Mouse (Mus musculus) urinary bladder, adult 18-20 months (tissue): Measurements from ENCODE around the gene Mob3b.

Experiments
- DNase-seq, 2 experiments: peaks; one replicate each; pipeline ENCODE4 v3.0.0; 2022; ENCODE audit warnings: low spot score in 2 of 2, mixed read lengths in 2 of 2

The Mob3b gene

DNA sequence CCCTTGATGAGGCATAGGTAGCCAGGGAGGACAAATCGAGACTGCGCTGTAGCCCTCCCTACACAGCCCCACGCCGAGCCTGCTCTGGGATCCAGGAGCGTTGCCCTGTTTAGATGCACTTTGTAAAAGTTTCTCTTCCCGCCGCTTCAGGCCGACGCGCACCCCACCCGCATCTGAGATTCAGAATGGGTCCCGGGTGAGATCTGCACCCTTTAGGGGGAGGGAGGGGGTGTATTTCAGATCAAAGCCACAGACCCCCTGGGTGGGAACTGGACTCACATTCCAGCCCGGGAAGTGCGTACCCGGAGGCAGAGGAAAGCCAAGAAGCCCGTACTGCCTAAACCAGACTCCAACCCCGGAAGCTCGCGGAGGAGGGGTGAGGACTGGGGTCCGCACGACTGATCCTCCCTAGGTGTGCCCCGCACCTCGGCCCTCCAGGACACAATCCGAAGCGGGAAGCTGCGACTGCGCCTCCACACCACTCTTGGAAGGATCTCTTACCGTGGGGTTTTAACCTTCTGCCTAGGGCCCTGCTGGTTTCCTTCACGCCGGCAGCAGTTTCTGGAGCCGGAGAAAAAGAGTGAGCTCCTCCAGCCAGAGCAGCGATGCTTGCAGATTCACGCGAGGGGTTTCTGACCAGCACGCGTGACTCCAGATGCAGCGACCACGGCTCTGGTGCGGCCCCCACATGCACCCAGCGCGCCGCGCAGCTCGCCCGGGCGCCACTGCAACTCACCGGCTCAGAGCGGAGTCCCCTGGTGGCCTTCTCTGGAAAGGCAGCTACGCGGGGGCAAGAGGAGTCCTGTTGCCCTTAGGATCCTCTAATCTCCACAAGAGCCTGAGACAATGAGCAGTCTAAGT, at the start of gene Mob3b:
Gene Mob3b, minus strand, starts transcription at position 734 of the 861 bp plus-strand sequence.
- DNase-seq = peak; percentile 80 to 88

DNA sequence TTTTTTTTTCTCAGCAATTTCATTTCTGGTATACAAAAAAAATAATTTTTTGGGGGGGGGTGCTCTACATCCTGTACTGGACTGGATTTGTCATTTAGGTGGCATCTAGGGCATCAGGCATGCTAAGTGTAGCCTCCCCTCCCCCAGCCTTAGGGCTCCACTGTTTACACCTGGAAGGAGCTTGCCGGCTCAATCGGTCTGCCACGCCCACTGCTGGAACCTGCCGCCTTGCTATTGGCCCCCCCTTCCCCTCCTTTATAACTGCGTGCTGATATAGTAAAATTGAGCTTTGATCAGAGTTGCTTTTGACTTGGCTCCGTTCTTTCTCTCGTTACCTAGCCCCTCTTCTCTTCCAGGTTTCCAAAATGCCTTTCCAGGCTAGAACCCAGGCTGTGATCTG, 47.4 kb upstream of the Mob3b start:
- DNase-seq = no peak

DNA sequence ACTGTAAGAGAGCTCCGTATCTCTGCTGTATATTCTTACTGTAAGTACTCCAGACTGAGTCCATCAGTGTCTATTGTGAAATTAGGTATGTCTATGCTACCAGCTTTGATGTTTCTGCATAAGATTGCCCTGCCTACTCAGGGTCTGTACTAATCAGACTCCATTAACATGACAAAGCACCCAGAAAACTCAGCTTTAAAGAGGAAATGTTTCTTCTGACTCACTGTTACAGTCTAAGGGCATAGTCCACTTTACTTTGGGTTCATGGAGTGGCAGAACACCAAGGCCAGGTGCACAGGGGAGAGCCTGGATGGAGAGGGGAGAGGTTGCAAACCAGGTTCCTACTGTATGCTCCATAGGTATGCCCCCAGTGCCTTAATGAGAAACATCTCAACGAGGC, 46.4 kb upstream of the Mob3b start:
- DNase-seq = no peak

DNA sequence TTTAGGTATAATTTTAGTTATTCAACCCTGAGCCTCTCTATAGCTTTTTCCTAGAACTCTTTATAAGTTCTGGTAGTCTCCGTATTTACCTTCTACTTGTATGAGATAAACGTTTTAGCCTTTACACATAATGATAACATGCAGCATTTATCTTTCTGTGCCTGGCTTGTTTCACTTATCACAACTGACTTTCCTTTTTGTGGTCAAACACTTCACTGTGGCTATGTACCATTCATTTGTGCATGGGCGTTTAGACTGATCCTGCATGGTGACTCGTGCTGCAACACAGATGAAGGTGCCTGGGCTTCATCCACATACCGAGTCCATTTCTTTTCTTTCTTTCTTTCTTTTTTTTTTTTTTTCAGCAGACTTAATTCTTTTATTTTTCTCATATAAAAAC, 44.4 kb upstream of the Mob3b start:
- DNase-seq = no peak

DNA sequence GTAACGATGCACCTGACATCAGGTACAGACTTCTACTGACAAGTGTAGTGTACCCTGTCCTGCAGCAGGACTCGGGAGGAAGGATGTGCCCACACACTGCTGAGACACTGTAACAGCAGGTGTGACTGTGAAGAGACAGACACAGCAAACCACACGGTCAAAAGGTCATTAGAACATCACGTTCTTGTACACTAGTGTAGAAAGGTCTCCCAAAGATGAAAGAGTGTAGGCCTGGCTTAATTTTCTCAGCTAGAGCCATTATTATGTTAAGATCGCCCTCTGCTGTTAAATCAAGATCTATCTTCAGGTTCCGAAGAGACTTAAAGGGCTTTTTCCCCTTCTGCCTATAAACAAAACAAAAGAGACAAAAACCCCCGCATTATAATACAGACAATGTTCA, 35.4 kb upstream of the Mob3b start:
- DNase-seq = no peak

DNA sequence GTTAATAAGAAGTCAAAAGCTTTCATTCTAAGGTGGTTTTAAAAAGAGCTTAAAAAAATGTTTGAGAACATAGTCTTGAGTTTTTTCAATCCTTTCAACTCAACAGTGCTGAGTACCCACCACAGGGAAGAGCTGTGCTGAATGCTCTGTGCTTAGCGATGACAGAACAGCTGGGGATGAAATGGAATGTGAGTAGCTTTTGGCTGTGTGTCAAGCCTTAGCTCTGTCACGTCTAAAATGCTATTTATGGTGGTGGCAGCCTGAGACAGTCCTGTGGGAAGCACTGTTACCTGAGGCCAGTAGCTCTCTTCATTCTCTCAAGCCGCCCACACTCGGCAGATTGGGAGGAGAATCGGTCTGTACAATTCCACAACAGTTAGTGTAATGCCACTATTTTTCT, 32.5 kb upstream of the Mob3b start:
- DNase-seq = no peak

DNA sequence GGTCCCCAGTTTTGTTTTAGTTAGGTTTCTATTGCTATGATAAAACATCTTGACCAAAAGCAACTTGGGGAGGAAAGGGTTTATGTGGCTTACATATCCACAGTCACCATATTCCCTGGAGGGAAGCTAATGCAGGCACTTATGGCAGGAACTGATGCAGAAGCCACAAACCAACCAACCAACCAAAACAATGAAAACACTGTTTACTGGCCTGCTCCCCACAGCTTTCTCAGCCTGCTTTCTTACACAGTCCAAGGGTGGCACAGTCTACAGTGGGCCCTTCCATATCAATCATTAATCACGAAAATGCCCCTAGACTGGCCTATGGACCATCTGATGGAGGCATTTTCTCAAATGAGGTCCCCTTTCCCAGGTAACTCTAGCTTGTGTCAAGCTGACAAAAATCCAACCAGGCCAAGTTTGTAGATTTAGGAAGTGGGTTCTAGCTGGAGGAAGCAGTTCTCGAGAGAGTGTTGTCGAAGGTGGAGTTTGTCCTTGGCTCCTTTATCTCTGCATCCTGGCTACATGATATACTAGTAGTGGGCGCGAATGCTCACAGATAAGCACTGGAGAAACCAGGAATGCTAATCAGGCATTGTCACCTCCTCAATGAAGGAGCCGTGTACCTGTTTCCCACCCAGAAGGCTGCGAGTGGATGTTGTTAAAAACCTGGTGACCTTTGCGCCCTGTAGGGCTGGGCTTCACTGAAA, 30.5 kb upstream of the Mob3b start:
- no peak for DNase-seq

DNA sequence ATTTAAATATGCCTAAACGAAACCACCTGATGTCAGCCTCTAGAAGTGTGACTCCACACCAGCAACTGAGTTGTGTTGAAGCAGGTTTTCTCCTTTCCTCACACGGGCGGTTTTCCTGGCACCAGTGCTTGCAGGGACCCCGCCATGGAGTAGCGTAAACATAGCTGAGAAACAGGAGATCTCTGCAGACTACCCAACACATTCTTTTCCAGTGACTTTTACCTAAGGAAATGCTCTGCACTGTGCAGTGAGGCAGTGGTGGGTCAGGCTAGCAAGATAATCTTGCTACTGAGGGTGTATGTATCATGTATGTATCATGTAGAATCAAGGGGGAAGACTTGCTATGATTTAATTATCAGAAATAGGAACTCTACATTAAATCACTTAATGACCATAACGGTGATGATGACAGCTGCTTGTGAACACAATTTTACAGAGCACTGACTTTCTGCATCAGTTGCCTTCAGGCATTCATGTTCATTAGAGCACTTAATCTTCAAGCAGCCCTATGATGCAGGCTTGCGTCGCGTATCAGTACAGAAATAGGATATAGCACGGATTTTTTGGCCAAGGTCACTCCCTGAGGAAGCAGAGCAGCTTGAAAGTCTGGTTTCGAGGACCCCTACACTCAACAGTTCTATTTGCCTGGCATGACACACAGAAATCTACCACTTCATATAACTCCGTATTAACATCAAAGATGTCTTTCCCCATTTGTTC, 20.8 kb upstream of the Mob3b start:
- no peak for DNase-seq

DNA sequence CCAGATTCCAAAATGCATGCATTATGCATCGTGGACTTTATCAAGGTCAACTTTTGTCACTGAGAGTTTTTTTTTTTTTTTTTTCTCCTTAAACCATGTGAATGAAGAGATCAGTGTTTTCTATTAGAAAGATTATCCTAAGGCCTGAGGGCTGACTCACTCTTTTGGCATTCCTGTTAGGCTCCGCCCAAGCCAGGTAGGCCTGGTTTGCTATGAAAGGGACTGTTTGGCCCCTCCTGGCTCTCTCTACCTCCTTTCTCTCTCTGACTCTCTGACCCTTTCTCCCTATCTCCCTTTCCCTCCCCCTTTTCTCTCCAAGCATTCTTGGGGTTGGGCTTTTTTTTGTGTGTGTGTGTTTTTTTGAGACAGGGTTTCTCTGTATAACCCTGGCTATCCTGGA, 18.3 kb upstream of the Mob3b start:
- DNase-seq = no peak

DNA sequence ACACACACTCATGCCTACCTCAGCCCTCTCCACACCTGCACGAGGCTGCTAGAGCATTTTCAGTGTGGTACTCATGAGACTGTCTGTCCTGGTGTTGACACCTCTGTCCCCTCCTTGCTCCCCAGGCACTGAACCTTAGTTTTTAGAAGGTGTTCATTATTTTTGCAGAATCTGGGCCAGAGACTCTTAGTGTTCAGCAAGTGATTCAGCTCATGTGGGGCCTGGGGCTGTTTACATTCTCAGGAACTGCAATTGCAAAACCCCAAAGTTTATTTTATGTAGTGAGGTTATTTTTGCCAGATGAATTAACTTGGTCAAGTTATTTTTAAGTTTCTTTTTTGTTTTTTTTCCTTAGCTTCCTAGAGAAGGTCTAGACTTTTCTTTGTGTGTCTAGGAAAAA, 16.3 kb upstream of the Mob3b start:
- no peak for DNase-seq

DNA sequence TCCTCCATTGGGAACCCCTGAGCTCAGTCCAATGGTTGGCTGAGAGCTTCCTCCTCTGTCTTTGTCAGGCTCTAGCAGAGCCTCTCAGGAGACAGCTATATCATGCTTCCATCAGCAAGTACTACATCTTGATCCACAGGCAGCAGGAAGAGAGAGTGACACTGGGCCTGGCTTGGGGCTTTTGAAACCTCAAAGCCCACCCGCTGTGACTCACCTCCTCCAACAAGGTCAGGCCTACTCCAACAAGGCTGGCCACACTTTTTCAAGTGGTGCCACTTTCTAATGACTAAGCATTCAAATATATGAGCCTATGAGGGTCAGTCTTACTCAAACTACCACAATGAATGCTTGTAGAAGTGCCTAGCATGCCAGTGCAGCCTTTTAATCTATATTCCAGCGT, 15.2 kb upstream of the Mob3b start:
- no peak for DNase-seq

DNA sequence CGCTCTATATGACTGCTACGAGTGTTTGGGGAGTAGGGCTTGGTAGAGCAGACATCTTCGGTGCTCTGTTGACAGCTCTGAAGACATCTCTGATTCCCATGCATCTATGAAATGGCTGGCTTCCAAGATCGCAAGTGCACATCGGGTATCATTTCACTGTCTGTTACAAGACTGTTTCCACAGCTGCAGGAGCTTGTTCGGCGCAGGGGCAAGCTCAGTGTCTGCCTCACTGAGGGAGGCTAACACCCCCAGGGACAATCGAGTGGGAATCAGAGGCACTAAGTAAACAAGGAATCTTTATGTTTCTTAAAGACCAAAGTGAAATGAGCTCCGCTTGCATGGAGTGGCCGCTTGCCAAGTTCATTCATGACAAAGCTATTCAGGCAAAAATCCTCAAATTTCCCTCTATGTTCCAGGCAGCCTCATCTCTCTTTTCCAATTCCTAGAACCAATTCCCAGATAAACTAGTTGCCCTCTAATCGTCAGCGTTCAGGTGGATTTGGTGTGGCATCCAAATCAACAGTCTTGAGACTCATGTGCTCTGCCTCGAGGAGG, 12.4 kb upstream of the Mob3b start:
- no peak for DNase-seq

DNA sequence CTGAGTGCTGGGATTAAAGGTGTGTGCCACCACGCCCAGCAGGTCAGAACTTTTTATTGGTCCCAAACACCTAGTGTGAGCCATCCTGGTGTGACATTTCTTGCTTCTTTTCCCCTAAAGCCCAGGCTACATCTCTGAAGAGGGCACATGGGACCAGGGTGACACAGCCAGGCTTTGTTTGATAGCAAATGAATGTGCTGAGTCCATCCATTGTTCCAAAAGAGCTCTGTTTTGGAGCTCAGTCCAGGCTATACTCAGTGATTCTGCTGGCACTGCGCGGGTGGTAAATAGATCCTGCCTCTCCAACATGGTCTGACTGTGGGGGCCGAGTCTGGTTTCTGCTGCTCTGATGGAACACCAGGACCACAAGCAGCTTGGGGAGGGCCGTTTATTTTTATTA, 10.6 kb upstream of the Mob3b start:
- DNase-seq = no peak

DNA sequence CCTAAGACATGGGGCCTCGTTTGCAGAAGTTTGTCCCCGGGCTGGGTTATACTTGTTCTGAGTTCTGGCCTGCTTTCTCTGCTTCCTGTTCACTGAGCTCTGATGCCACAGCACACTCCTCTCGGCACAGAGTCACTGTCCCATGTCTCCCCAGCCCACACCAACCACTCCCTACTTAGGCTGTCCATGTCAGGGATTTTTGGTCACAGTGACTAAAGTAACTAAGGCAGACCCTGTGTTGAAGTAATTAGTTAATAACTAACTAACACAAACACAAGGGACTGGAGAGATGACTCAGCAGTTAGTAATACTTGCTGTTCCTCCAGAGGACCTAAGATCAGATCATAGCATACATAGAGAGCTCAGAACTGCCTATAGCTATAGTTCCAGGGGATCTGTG, 8.7 kb upstream of the Mob3b start:
- DNase-seq = no peak

DNA sequence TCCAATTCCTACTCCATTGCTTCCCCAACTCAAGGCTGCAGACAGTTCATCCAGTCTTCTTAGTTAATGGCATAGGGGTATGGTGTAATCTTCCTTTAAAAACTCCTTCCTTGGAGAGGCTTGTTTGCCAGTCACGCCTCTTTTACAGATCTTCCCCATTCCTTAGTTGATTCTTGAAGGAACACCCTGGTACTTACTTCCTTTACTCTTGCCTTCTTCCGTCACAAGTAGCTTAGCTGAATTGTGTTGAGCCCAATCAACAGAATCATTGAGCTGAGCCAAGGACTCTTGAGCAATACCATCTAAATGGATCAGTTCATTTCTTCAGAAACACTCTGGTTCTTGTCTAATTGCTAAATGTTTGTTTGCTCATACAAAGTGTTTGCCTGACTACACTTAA, 8.0 kb upstream of the Mob3b start:
- no peak for DNase-seq

DNA sequence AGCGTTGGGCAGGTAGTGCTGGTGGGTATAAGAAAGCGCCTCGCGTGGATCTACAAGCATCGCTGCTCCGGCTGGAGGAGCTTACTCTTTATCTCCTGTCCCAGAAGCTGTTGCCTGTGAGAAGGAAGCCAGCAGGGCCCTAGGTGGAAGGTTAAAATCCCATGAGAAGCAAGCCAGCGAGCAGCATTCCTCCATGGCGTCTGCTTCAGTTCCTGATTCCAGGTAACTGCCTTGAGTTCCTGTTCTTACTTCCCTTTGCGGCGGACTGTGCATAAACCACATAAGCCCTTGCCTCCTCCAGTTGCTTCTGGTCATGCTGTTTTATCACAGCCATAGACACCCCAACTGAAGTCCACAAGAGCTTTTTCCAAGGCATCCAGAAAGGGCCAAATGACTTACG, 531 bp upstream of the Mob3b start:
- DNase-seq = no peak

DNA sequence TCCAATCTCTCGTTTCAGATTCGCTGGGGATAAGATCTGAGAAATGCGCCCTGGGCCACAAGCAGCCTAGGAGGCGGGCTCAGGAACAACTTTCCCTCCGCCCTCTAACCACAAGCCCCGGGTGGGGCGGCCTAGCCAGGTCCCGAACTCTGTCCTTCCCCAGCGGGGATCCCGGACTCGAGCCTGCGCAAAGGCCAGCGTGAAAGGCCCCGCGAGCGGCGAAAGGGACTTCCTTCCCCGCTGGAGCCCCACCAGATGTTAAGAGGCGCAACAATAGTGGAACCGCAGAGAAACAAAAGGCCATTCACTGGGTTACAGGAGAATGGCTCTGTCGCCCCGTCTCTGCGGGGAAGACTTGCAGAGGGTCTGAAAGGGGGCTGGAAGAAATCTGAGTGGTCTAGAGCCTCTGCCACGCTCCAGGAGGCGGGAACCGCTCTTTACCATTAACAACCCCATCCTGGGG, 1.1 kb downstream of the Mob3b start:
- peak; percentile 76 to 79 for DNase-seq

DNA sequence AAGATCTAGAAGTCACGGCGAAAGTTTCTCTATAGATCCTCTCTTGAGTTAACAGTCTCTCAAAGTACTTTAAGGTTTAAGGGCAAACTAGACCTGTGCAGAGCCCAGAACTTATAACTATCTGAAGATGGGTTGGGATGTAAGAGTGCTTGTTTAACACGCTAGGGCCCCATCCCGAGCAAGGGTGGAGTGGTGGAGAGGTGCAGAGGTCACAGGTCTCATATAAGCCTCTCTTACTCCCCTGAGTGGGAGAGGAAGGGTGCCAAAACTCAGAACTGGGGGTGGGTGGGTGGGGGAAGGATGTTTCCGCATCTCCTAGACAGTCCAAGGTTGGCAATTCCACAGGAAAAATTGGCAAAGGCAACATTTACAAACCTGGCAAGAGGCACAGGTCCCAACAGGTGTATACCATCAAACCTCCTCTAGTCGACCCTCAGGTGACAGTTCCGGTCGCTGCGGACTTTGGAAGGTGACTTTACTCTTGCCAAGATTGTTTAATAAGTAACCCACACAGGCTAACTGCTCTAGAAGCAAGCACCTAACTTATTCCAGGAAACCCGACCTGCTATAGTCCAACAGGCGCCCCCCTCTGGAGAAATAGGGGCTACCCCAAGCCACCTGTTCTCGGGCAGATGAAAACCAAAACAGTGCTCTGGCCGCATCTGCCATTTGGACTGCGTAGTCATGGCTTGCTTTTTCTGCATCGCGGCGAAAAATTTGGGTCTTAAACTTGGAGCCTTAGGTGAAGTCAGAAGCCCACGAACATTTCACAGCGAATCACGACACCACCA, 2.0 kb downstream of the Mob3b start:
- DNase-seq = peak; percentile 41 to 46

DNA sequence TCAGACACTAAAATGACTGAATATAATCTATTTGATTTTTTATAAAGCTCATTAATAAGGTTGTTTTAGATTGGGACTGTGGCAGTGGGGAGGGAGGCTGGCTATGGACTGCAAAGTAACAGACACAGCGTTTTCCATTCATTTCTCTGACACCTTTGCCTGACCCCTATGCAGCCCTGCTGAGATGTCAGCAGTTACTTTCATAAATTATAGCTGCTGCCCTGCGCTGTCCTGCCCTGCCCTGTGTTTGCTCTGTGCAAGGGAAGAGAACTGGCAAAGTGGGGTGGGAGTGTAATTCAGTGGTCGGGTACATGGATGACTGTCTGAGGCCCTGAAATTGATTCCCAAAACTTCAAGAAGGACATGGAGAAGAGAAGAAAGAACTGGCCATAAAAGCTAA, 3.2 kb downstream of the Mob3b start:
- DNase-seq = no peak

DNA sequence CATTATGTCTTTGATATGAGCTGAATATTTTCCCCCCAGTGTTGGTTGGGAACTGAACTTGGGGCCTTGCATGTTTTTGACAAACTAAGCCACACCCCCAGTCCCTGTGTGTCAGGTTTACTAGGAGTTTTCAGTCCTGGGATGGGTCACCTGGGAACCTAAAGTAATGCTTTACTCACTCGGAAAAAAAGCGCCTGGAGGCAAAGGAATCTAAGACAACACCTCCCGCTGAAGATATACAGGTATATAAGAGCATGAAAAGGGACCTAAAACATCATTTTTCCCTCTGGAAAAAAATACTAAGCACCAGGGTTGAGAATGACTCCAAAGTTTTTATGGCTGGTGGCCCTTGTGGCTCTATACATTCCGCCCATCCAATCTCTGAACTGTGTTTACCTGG, 5.5 kb downstream of the Mob3b start, which contains the start of gene Ifnk:
Gene Ifnk, plus strand, starts transcription at position 301 of the 400 bp plus-strand sequence.
- no peak for DNase-seq

DNA sequence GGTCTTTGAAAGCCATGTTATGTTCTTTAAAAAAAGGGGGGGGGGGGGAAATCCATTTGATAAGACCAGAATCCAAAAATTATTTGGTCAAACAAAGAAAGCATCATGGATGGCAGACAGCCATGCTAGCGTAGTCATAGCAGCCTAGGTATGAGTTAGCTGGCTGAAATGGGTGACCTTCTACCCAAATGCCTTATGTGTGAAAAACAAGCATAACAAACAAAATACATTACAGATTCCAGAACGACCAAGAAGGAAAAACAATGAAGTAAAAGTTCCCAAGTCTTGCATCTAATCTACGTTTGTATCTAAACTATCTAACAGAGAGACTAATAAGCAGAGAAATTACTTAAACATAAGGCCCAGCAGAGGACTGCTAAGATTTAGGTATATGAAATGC, 6.6 kb downstream of the Mob3b start:
- DNase-seq = no peak
